Mouse (Mus musculus) ovary, postnatal 36 days (tissue): ENCODE data around the gene Slc39a9.

Source experiments
- DNase-seq: peaks from one replicate; pipeline ENCODE4 v3.0.0; 2022; ENCODE audit warnings: low spot score, mixed read lengths

Slc39a9 gene

DNA sequence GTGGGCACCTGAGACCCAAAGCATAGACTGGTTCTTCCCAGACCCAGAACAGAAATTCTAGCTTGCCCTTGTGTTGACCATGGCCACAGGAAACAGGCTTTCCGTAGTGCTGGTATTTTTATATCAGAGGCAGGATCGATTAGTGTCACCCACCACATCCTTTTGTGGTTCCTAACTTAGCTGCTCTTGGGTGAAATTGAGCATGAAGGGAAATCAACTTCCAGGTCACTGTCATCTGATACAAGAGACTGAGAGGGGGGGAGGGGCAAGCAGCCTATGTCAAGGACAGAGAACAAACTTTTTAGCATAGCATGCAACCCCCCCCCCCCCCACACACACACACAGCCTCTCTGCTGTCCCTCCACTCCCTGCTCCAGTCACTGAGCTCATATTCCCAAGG is 75.5 kb downstream of the Slc39a9 start:
- DNase-seq, result no peak

DNA sequence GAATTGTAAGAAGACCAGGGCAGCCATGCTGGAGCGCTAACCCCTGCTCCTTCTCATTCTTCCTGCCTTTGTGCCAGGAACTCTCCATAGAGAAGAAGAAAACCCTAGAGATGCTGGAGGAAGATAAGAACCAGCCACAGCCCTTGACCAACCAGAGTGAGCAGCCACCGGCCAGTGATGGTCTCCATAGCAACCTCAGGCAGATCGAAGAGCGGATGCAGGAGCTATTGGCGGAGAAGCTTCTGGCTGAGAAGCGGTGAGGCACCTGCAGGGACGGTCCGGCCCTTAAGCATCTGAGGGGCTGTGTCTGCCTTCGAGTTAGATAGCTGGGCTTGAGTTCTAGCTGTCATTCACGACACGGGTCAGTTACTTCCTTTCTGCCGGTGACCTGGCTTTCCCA is 76.8 kb downstream of the Slc39a9 start:
- DNase-seq, result no peak

DNA sequence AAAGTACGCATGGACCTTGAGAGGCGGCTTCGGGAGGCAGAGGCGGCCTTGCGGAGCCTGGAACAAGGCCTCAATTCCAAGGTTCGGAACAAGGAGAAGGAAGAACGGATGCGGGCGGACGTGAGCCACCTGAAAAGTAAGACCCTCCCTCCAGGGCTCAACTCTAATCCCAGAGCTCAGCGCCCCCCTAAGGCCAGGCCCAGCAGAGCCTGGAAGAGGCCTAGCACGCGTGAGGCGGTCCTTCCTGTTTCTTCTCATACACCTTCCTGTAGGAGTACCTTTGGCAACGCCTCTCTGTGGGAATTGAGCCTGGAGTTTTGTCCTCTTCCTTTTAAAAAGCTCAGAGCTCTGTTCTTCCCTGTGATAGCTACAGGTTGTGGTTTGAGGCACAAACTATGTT is 77.8 kb downstream of the Slc39a9 start:
- DNase-seq, result no peak

DNA sequence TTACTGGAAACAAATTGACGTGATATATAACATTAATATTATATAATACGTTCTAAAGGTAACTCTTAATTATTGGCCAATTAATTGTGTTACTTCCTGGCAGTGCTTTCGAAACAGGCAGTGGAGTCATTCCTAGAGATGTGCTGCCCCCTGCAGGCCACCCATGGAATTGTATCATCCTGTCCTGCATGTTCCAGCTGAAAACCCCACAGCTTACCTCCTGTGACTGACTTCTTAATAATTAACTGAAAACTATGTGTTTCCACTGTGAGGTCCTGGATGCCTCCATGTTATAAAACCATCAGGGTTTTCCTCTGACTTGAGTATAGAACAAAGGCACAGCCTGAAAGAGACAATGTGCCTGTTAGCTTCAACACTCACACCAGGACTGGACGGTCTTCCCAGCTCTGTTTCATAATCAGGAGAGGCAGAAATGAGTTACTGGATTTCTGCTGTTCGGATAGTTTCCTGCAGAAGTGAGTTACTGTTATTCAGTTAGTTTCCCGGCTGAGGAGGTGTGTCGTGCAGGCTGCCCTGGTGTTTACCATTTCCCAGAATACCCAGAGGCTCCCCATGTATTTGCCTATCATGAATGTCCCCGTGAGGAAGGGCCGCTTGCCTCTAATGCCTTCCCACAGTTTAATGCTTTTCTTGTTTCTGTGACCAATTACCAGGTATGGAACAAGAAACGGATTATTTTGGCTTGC is 81.3 kb downstream of the Slc39a9 start:
- DNase-seq, result peak; percentile 82

DNA sequence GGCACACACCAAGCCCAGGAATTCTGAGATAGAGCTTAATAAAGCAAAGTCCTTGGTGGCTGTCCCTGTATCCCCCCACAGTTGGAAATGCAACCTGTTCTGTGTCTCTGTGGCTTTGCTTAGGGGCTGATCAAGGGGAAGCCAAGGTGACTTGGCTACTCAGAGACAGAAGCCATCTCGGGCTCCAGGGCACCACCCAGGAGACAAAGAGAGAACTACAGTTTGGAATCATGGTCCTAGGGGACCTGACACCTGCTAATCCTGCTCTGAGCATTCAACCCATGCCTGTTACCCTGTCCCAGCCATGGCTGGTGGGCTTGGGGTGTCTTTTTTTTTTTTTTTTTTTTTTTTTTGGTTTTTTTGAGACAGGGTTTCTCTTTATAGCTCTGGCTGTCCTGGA is 84.5 kb downstream of the Slc39a9 start:
- DNase-seq, result no peak

DNA sequence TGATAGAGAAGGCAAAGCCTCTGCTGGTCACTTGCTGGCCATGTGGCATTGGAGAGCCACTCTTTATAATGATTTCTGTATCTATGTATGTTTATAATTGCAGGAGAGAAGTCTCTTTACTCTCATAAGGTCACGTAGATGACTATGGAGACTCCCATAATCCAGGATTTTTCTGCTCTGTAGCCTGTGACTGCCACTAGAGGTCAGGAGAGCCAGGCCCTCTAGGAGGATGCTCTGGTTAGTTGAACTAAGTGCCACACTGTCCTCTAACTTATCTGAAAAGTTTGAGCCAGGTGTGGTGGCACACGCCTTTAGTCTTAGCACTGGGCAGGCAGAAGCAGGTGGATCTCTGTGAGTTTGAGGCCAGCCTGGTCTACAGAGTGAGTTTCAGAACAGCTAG is 85.1 kb downstream of the Slc39a9 start:
- no peak for DNase-seq

DNA sequence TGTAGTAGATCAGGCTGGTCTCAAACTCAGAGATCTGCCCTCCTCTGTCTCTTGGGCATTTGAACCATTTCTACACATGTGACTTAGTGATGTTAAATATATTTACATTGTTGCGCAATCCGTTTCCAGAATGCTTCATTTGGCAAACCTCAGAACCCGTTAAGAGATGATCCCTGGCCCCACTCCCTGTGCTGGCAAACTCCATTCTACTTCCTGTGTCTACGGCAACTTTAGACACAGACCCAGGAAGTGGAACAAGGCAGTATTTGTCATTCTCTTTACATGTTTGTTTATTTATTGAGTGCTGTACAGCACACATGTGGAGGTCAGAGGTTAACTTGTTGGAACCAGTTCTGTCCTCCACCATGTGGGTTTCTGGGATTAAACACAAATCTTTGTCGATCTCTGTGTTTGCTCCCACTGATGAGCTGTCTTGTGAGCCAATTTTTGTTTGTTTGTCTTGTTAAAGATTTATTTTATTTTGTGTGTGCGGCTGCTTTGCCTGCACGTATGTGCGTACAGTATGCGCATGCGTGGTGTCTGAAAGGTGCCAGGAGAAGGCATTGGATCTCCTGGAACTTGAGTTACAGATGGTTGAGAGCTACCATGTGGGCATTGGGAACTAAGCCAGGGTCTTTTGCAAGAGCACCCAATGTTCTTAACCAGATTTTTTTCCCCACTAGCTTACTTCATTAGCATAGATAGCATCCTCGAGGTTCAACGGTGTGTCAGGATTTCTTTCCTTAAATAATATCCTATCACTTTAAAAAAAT is 86.3 kb downstream of the Slc39a9 start:
- no peak for DNase-seq

DNA sequence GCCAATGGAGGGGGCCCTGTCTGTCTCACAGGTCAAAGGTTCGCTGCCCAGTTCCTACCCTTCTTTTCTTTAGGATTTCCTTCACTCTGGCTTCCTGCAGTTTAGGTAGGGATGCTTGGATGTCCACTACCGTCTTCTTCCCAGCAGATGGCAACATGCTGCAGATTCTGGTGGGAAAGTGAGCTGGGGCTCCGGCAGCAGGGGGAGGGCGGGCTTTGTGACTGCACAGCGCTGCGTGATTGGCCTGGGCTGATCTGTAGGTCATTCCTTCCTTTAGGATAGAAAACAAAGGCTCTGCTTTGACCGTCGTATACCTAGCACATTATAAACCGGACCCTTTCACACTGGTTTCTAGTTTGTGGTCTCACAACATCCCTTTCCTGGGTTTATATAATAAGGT is 86.9 kb downstream of the Slc39a9 start:
- peak; percentile 58 for DNase-seq
